Mouse (Mus musculus) heart, adult 2 months (tissue): Measurements from ENCODE around the gene Slc30a1.

Experiments
- CTCF ChIP-seq: fragments of 200-600 bp; IDR thresholded peaks from 2 replicates; pipeline ENCODE4 v1.8.1; 2022; ENCODE audit warnings: antibody characterized with exemption, mild to moderate bottlenecking, moderate library complexity
- POLR2A ChIP-seq: fragments of 200-500 bp; IDR thresholded peaks from 2 replicates; pipeline ENCODE4 v1.6.1; 2011; ENCODE audit warnings: mild to moderate bottlenecking, low read depth, low read length, control low read depth; ENCODE audit not compliant: insufficient read depth

DNA sequence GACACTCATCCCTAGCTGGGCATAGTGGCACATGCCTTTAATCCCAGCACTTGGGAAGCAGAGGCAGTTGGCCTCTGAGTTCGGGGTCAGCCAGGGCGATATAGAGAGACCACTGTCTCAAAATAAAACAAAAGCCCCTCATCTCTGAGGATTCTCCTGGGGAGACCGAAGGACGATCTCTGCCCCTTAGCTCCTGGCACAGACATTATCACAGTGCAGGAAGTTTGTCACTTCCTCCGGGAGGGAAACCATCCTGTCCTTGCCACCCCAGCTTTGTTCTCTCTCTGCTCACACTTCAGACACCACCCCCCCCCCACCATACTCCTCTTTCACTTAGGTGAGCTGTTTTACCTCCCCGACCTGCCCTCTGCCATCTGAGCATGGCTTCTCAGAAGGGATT, 37.1 kb downstream of the Slc30a1 start:
- no peak for TF ChIP-seq POLR2A
- TF ChIP-seq CTCF, result no peak
